Mouse (Mus musculus) embryonic facial prominence, embryonic 12.5 days (tissue): ENCODE measurements around the gene Brat1. TPM values are rescaled to one million over a fixed set of nuclear protein-coding genes. Genes with fewer than 3 reads are reported as not detected.

Experiments used
- ATAC-seq: fragments of 200-750 bp; cut with Nextera tagmentation; 2 replicates; pipeline ENCODE4 v1.8.0; 2017; ENCODE audit not compliant: insufficient number of reproducible peaks, insufficient read depth, low FRiP score, low TSS enrichment
- H3K27ac ChIP-seq: fragments of 300-500 bp; sonication (generic); 2 replicates; pipeline ENCODE4 v1.5.1; 2016; ENCODE audit warnings: mild to moderate bottlenecking
- H3K27me3 ChIP-seq: fragments of 300-500 bp; sonication (generic); 2 replicates; pipeline ENCODE4 v1.6.1; 2016; ENCODE audit warnings: mild to moderate bottlenecking, moderate library complexity
- H3K36me3 ChIP-seq: fragments of 300-500 bp; sonication (generic); 2 replicates; pipeline ENCODE4 v1.6.1; 2016; ENCODE audit warnings: mild to moderate bottlenecking
- H3K4me1 ChIP-seq: fragments of 300-500 bp; sonication (generic); 2 replicates; pipeline ENCODE4 v1.6.1; 2016
- H3K4me2 ChIP-seq: fragments of 300-500 bp; sonication (generic); replicated peaks from 2 replicates; pipeline ENCODE4 v1.6.1; 2016; ENCODE audit warnings: mild to moderate bottlenecking, moderate library complexity
- H3K4me3 ChIP-seq: fragments of 300-500 bp; sonication (generic); 2 replicates; pipeline ENCODE4 v1.5.1; 2016; ENCODE audit warnings: mild to moderate bottlenecking
- H3K9ac ChIP-seq: fragments of 300-500 bp; sonication (generic); 2 replicates; pipeline ENCODE4 v1.6.1; 2016; ENCODE audit warnings: mild to moderate bottlenecking, moderate library complexity
- H3K9me3 ChIP-seq: fragments of 300-500 bp; sonication (generic); 2 replicates; pipeline ENCODE4 v1.6.1; 2016; ENCODE audit warnings: mild to moderate bottlenecking, moderate library complexity
- WGBS: fragments of 180-500 bp; shearing (Covaris S2); methylation state at CpG from one replicate; pipeline ENCODE4 v1.1.7; 2016; 5-methylcytosine and 5-hydroxymethylcytosine counted together
- polyA plus RNA-seq: library from polyadenylated mRNA; unstranded; fragments of >200 nt; fragmentation: Nextera tagmentation; extraction: Ambion mirVana; gene quantifications from 2 replicates; pipeline ENCODE4 v1.2.1, GENCODE M21; 2016

The Brat1 gene
- polyA plus RNA-seq, 1 experiment from 2014 or later, result 23.8 TPM

DNA sequence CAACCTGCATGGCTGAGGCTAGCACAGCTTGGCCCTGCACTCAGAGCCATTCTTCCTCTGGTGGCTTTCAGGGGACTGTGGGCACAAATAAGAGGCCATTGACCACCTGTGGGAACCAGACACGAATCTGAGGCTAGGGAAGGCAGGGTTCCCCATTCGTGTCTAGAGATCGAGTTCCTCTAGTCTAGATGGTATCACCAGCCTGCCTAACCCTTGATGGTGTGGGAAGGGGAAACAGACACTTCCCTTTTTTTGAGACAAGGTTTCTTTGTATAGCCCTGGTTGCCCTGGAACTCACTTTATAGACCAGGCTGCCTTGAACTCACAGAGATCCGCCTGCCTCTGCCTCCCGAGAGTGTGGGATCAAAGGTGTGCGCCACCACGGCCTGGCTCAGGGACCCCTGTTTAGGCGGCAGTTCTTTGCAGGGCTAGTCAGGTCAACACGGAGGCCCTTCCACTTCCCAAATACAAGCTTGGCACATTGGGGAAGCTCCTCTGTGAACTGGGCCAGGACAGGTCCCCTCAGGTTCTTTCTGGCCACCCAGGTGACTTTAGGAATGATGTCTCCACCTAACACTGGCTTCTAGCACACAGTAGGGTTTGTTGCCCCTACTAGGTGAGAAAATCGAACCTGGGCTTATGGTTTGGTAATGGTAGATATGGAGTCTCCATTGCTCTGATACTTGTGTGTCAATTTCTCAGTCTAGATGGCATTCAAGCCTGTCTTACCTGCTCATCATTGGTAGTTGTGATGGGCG is 26.4 kb downstream of the Brat1 start:
- Histone ChIP-seq H3K4me2 (no peak overlapping the region), H3K27ac (no peak overlapping the region), H3K27me3 (peaks cover 18% of the 10 kb centered on the region), H3K4me1 (peaks cover 8% of the 10 kb centered on the region; the same call in 1 of the 2 replicates), H3K9ac (no peak overlapping the region), H3K36me3 (no peaks in the 10 kb centered on the region), H3K9me3 (peaks cover under 1% of the 10 kb centered on the region; the same call in 1 of the 2 replicates), H3K4me3 (no peak overlapping the region)
- ATAC-seq, result no peak
- WGBS, result 86% methylated on average over 11 of the region's 11 CpGs

DNA sequence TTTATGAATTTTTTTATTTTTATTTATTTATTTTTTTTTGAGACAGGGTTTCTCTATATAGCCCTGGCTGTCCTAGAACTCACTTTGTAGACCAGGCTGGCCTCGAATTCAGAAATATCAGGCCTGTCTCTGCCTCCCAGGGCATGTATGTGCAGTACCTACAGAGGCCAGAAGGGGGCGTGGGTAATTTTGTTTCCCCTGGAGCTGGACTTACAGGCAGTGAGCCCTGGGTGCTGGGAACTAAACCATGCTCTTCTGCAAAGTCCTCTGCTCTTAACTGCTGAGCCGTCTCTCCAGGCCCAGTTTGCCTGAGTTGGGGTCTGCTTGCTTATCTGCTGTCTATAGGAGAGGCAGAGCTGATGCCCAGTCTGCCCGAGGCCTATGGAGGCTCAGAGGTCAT is 27.4 kb downstream of the Brat1 start:
- H3K9ac ChIP-seq, result no peak overlapping the region
- H3K4me3 ChIP-seq, result no peak overlapping the region
- H3K36me3 ChIP-seq, result no peaks in the 10 kb centered on the region
- no peak overlapping the region for H3K4me2 ChIP-seq
- WGBS, result 64% methylated on average over 4 of the region's 4 CpGs
- H3K27me3 ChIP-seq, result peaks cover 27% of the 10 kb centered on the region
- H3K9me3 ChIP-seq, result peaks cover 5% of the 10 kb centered on the region; the same call in 1 of the 2 replicates
- no peak for ATAC-seq
- H3K4me1 ChIP-seq, result peaks cover 8% of the 10 kb centered on the region; the same call in 1 of the 2 replicates
- no peak overlapping the region for H3K27ac ChIP-seq

DNA sequence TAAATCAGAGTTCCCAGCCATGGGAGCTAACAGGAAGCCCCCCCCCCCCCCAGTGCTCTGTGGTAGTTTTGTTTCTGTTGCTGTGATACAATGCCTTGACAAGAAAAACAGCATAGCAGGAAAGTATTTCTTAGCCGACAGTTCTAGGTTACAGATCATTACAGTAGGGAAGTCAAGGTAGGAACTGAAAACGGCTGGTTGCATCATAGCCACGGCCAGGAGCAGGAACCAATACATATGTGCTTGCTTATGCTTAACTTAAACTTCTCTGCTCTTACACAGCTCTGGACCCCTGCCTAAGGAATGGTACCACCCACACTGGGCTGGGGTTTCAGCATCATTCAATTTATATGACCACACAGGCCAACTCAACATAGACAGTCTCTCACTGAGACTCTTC is 28.5 kb downstream of the Brat1 start:
- H3K4me3 ChIP-seq, result no peak overlapping the region
- H3K9me3 ChIP-seq, result peaks cover 5% of the 10 kb centered on the region; the same call in 1 of the 2 replicates
- no peak overlapping the region for H3K9ac ChIP-seq
- H3K27me3 ChIP-seq, result peaks cover 32% of the 10 kb centered on the region
- H3K36me3 ChIP-seq, result no peaks in the 10 kb centered on the region
- no peak overlapping the region for H3K4me2 ChIP-seq
- H3K4me1 ChIP-seq, result peaks cover 8% of the 10 kb centered on the region; the same call in 1 of the 2 replicates
- H3K27ac ChIP-seq, result no peak overlapping the region
- WGBS, result 71% methylated on average over 3 of the region's 3 CpGs
- ATAC-seq, result no peak

DNA sequence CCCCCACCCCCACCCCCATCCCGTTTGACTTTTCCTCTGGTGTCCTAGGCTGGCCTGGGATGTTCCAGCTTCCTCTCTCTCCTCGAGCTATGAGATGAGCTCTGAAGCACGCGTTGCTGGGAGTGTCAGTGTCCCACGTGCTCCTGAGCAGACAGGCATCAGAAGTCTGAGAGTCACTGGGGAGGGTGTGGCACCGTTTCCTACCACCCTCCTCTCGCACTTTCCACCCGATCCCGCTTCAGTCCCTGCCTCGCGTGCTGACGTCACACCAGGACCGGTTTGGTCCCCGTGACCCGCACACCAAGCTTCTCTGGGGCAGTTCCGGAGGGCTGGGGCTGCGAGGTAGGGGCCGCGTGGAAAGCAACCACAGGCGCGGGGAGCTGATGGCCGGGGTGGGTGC is 30.5 kb downstream of the Brat1 start:
- Histone ChIP-seq H3K4me3 (peak overlapping the region; percentile 35), H3K9me3 (peaks cover 5% of the 10 kb centered on the region; the same call in 1 of the 2 replicates), H3K4me1 (peaks cover 8% of the 10 kb centered on the region; the same call in 1 of the 2 replicates), H3K4me2 (peak overlapping the region; percentile 61), H3K27me3 (peaks cover 32% of the 10 kb centered on the region), H3K36me3 (no peaks in the 10 kb centered on the region), H3K27ac (no peak overlapping the region), H3K9ac (peak overlapping the region; percentile 36; the same call in 1 of the 2 replicates)
- WGBS, result 3% methylated on average over 22 of the region's 22 CpGs
- ATAC-seq, result no peak

DNA sequence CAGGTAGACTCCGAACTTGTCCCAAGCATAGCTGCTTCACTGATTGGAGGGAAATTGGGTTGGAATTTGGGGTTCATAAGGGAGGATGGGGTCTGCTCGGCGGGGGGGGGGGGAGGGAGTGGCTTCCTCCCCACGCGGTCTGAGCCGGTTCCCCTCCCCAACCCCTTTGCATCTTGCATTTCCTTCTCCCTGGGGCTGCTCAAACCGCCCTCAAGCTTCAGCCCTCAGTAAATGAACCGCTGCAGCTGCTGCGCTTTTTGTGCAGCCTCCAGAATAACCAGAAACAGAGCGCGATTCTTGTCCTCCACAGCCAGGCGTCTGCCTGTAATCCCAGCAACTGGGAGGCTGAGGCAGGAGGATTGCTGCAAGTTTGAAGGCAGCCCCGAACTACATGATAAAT is 31.4 kb downstream of the Brat1 start:
- Histone ChIP-seq H3K36me3 (no peaks in the 10 kb centered on the region), H3K4me2 (peak overlapping the region; percentile 61), H3K27ac (no peak overlapping the region), H3K9ac (no peak overlapping the region), H3K4me1 (peaks cover 8% of the 10 kb centered on the region; the same call in 1 of the 2 replicates), H3K9me3 (peaks cover 5% of the 10 kb centered on the region; the same call in 1 of the 2 replicates), H3K4me3 (no peak overlapping the region), H3K27me3 (peaks cover 32% of the 10 kb centered on the region)
- 19% methylated on average over 13 of the region's 13 CpGs for WGBS
- ATAC-seq, result no peak

DNA sequence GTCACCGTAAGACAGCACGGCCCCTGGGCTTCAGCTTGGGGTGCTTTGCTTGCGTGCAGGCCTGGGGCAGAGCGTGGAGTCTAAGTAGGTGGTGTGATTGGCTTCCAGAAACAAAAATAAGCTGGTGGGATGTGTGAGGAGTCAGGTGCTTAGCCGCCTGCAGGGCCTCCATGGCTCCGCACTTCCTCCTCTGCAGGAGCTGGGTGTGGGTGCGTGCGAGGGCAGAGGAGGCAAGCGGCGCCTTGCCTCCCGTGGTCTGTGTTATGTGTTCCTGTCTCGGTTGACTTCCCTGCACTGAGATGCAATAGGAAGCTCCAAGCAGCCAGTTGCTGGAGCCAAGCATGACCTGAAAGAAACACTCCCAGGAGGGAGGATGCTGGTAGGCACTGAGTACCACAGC is 35.0 kb downstream of the Brat1 start:
- WGBS, result 80% methylated on average over 12 of the region's 12 CpGs

DNA sequence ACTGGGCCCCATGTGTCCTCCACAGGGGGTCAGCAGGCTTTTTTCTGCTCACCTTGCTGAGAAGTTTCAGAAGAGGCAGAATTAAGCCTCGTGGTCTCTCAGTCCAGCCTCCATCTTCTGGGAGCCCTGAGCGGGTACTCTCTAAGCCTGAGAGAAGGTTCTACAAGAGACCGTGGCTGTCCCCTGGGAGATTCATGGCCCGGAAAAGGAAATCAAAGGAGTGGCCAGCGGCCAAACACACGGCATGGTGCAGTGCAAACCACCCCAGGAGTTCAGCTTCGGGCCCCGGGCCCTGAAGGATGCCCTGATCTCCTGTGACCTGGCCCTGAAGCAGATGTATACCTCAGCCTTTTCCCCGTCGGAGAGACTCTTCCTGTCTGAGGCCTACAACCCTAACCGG is 36.2 kb downstream of the Brat1 start:
- ATAC-seq, result no peak

More for the DNA sequence above, 35.0 kb downstream of the Brat1 start:
- ATAC-seq, result no peak
- peaks cover 14% of the 10 kb centered on the region; the same call in 1 of the 2 replicates for H3K4me1 ChIP-seq
- no peak overlapping the region for H3K27ac ChIP-seq
- H3K4me3 ChIP-seq, result no peak overlapping the region
- no peaks in the 10 kb centered on the region for H3K36me3 ChIP-seq
- H3K9me3 ChIP-seq, result peaks cover 5% of the 10 kb centered on the region; the same call in 1 of the 2 replicates
- H3K27me3 ChIP-seq, result peaks cover 32% of the 10 kb centered on the region
- H3K4me2 ChIP-seq, result no peak overlapping the region
- H3K9ac ChIP-seq, result no peak overlapping the region

DNA sequence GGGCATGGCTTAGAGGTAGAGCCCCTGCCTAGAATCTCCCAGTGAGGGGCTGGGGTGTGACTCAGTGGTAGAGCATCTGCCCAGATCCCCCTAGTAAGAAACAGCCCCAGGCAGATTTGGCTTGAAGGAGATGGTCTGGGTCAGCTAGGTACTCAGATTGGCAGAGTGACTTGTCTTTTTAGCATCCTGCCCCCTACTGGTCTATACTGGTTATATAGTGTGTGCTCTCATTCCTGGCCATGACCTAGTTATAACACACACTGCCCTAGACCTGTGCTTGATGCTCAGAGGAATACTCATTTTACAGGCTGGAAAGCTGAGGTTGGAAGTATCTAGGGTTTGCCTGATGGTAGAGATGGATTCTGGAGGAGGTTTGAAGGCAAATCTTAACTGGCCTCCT is 37.1 kb downstream of the Brat1 start:
- Histone ChIP-seq H3K36me3 (no peaks in the 10 kb centered on the region), H3K4me2 (no peak overlapping the region), H3K27ac (no peak overlapping the region), H3K9ac (no peak overlapping the region), H3K4me1 (peaks cover 6% of the 10 kb centered on the region; the same call in 1 of the 2 replicates), H3K9me3 (no peaks in the 10 kb centered on the region), H3K4me3 (no peak overlapping the region), H3K27me3 (peaks cover 11% of the 10 kb centered on the region)
- ATAC-seq, result no peak

More for the DNA sequence above, 36.2 kb downstream of the Brat1 start:
- H3K4me3 ChIP-seq, result no peak overlapping the region
- peaks cover 6% of the 10 kb centered on the region; the same call in 1 of the 2 replicates for H3K4me1 ChIP-seq
- 71% methylated on average over 11 of the region's 11 CpGs for WGBS
- H3K27me3 ChIP-seq, result peaks cover 19% of the 10 kb centered on the region
- H3K9ac ChIP-seq, result no peak overlapping the region
- no peaks in the 10 kb centered on the region for H3K36me3 ChIP-seq
- H3K9me3 ChIP-seq, result peaks cover 5% of the 10 kb centered on the region; the same call in 1 of the 2 replicates
- no peak overlapping the region for H3K4me2 ChIP-seq
- no peak overlapping the region for H3K27ac ChIP-seq

DNA sequence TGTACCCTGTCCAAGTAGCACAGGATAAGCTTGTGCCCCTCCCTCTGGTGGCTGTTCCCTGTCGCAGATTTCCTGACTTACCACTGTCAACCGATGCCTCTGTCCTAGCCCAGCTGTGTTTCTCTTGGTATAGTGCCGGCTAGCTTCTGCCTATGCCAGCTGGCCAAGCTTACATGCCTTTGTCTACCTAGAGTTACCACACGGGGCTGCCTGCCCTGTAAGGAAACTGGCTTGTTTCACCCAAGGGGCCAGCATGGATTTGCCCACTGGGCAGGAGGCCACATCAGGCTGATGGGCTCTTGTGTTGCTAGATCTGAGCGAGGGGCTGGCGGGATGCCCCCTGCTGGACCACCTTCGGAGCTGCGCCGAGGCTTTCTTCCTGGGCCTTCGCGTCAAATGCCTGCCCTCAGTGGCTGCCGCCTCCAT is 38.9 kb downstream of the Brat1 start:
- 29% methylated on average over 12 of the region's 12 CpGs for WGBS

DNA sequence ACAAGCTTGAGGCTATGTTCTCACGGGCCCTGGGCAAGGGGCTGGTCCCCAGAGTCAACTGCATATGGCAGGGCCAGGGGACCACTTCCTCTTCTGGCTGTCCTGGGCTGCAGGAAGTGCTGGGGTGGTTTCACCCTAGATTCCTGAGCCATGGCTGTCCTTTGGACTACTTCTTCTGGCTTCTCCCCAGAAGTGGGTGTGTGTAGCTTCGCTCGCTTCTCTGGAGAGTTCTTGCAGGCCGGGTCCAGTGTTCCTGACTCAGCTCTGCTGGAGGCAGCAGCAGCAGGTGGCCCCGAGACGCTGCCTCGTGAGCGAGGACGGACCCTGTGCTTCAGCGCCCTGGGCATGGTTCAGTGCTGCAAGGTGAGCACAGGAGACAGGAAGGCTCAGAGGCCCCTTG is 43.6 kb downstream of the Brat1 start:
- Histone ChIP-seq H3K36me3 (no peaks in the 10 kb centered on the region), H3K27ac (no peak overlapping the region), H3K4me3 (no peak overlapping the region), H3K9ac (no peak overlapping the region), H3K4me2 (no peak overlapping the region), H3K4me1 (peaks cover 12% of the 10 kb centered on the region), H3K27me3 (0 out of 2 replicates have a peak, but pooled peaks cover 3% of the 10 kb centered on the region), H3K9me3 (no peaks in the 10 kb centered on the region)
- no peak for ATAC-seq
- 87% methylated on average over 10 of the region's 10 CpGs for WGBS

More for the DNA sequence above, 38.9 kb downstream of the Brat1 start:
- no peak overlapping the region for H3K4me2 ChIP-seq
- no peak for ATAC-seq
- no peaks in the 10 kb centered on the region for H3K36me3 ChIP-seq
- no peak overlapping the region for H3K27ac ChIP-seq
- H3K9ac ChIP-seq, result no peak overlapping the region
- H3K4me3 ChIP-seq, result no peak overlapping the region
- H3K27me3 ChIP-seq, result 0 out of 2 replicates have a peak, but pooled peaks cover 3% of the 10 kb centered on the region
- H3K4me1 ChIP-seq, result peaks cover 6% of the 10 kb centered on the region; the same call in 1 of the 2 replicates
- no peaks in the 10 kb centered on the region for H3K9me3 ChIP-seq

DNA sequence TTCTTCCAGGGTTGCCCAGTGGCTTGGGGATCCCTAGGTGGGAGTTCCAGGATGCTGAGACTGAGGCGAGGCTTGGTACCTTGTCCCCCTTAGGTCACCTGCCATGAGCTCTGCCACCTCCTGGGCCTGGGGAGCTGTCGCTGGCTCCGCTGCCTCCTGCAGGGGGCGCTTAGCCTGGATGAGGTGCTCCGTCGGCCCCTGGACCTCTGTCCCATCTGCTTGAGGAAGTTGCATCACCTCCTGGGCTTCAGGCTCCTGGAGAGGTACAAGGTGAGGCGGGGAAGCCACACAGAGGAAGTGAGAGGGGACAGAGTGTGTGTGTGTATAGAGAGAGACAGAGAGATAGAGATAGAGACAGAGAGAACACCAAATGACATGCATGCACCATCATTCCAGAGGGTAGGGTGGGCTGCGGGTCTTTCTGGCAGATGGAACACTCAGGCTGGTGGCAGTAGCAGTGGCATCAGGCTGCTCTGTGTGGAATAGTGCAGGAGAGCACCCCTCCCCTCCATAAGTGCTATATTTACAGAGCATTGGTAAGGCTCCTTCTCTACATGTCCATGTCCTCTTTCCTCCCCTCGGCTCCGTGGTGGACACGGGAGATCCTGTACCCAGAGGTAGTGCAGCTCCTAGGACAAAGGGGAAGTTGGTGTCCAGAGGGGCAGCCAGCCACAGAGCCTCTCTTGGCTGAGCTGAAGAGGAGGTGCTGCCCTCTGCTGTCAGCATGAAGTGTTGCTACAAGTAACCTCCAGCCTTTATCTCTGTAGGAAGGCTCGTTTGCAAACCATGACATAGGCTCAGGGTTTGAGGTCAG is 44.5 kb downstream of the Brat1 start:
- Histone ChIP-seq H3K4me1 (peaks cover 7% of the 10 kb centered on the region; the same call in 1 of the 2 replicates), H3K4me2 (peak overlapping the region; percentile 47), H3K9ac (peak overlapping the region; percentile 29), H3K27ac (0 out of 2 replicates have a peak overlapping the region, but pooled peaks have one; percentile 26), H3K27me3 (no peaks in the 10 kb centered on the region), H3K4me3 (peak overlapping the region; percentile 26), H3K9me3 (no peaks in the 10 kb centered on the region), H3K36me3 (no peaks in the 10 kb centered on the region)
- WGBS, result 19% methylated on average over 12 of the region's 12 CpGs
- no peak; the same call in 1 of the 2 replicates for ATAC-seq
